Mouse (Mus musculus) adrenal gland (tissue): ENCODE measurements around the gene Trpc4ap.
"Not testable (repeated sequence)": the region's sequence is repeated elsewhere in the genome, so short reads cannot be mapped to it uniquely, and the experiment has no call there.

ENCODE experiments used
- intact Hi-C: fragments of 180-260 bp; cut with DNase I; formaldehyde crosslinking; loops from one replicate; pipeline ENCODE4 v1.15.1; 2025

Trpc4ap gene

GRCm38 (mm10) chr2:155616971-155617370 lies 75.2 kb downstream of the Trpc4ap start:
- intact Hi-C loops = no loop called here

GRCm38 (mm10) chr2:155613953-155614352 lies 78.2 kb downstream of the Trpc4ap start:
- intact Hi-C loops = no loop called here

GRCm38 (mm10) chr2:155613326-155613755 lies 78.8 kb downstream of the Trpc4ap start:
- intact Hi-C loops = no loop called here

GRCm38 (mm10) chr2:155611834-155612550 lies 80.2 kb downstream of the Trpc4ap start:
- intact Hi-C loops = no loop called here

GRCm38 (mm10) chr2:155610978-155611377 lies 81.2 kb downstream of the Trpc4ap start, which contains the start of gene Myh7b:
Myh7b (plus strand) TSS chr2:155611212.
- intact Hi-C loops = no loop called here

- intact Hi-C loops = no loop called here
Measured at GRCm38 (mm10) chr2:155606360-155606759, 85.8 kb downstream of the Trpc4ap start.

- intact Hi-C loops = not testable (repeated sequence)
Measured at GRCm38 (mm10) chr2:155605236-155605589, 87.0 kb downstream of the Trpc4ap start.

GRCm38 (mm10) chr2:155604560-155605235 lies 87.5 kb downstream of the Trpc4ap start:
- intact Hi-C loops = no loop called here

- intact Hi-C loops = no loop called here
Measured at GRCm38 (mm10) chr2:155603707-155604106, 88.5 kb downstream of the Trpc4ap start.

GRCm38 (mm10) chr2:155595516-155595915 lies 96.7 kb downstream of the Trpc4ap start:
- intact Hi-C loops = no loop called here

- intact Hi-C loops = no loop called here
Measured at GRCm38 (mm10) chr2:155592854-155593283, 99.3 kb downstream of the Trpc4ap start.

- intact Hi-C loops = no loop called here
Measured at GRCm38 (mm10) chr2:155592137-155592853, 99.9 kb downstream of the Trpc4ap start, which contains the start of gene Gss. Gss (minus strand) TSS chr2:155592810.

GRCm38 (mm10) chr2:155591676-155592075 lies 100.5 kb downstream of the Trpc4ap start:
- intact Hi-C loops = no loop called here

GRCm38 (mm10) chr2:155590876-155591275 lies 101.3 kb downstream of the Trpc4ap start:
- intact Hi-C loops = no loop called here

- intact Hi-C loops = no loop called here
Measured at GRCm38 (mm10) chr2:155589521-155589920, 102.7 kb downstream of the Trpc4ap start.

- intact Hi-C loops = no loop called here
Measured at GRCm38 (mm10) chr2:155588136-155588535, 104.0 kb downstream of the Trpc4ap start.

GRCm38 (mm10) chr2:155585486-155585885 lies 106.7 kb downstream of the Trpc4ap start:
- intact Hi-C loops = no loop called here

- intact Hi-C loops = no loop called here
Measured at GRCm38 (mm10) chr2:155585082-155585481, 107.1 kb downstream of the Trpc4ap start.
